Mouse (Mus musculus) olfactory bulb, adult 2 months (tissue): Measurements from ENCODE around the gene Krt14.

Experiments used
- CTCF ChIP-seq: fragments of 200-500 bp; IDR thresholded peaks from 2 replicates; pipeline ENCODE4 v1.5.1; 2012; ENCODE audit warnings: low read depth, mild to moderate bottlenecking, low read length, moderate library complexity; ENCODE audit not compliant: insufficient read depth
- POLR2A ChIP-seq: fragments of 200-500 bp; IDR thresholded peaks from 2 replicates; pipeline ENCODE4 v1.6.1; 2012; ENCODE audit warnings: mild to moderate bottlenecking, low read depth, low read length, moderate library complexity; ENCODE audit not compliant: insufficient read depth

GRCm38 (mm10) chr11:100155497-100156255 lies 51.7 kb downstream of the Krt14 start:
- TF ChIP-seq CTCF (no peak), POLR2A (no peak)
